Mouse (Mus musculus): ENCODE results near the gene Dhcr7. TPM values are rescaled to one million over a fixed set of nuclear protein-coding genes. Genes with fewer than 3 reads are reported as not detected.

The Dhcr7 gene
- polyA plus RNA-seq (2014; fragmentation: Illumina TruSeq; extraction: RNeasy Lipid Tissue Mini Kit (QIAGEN cat#74804); ENCODE audit: low read depth, low replicate concordance) = 6.6 TPM

DNA sequence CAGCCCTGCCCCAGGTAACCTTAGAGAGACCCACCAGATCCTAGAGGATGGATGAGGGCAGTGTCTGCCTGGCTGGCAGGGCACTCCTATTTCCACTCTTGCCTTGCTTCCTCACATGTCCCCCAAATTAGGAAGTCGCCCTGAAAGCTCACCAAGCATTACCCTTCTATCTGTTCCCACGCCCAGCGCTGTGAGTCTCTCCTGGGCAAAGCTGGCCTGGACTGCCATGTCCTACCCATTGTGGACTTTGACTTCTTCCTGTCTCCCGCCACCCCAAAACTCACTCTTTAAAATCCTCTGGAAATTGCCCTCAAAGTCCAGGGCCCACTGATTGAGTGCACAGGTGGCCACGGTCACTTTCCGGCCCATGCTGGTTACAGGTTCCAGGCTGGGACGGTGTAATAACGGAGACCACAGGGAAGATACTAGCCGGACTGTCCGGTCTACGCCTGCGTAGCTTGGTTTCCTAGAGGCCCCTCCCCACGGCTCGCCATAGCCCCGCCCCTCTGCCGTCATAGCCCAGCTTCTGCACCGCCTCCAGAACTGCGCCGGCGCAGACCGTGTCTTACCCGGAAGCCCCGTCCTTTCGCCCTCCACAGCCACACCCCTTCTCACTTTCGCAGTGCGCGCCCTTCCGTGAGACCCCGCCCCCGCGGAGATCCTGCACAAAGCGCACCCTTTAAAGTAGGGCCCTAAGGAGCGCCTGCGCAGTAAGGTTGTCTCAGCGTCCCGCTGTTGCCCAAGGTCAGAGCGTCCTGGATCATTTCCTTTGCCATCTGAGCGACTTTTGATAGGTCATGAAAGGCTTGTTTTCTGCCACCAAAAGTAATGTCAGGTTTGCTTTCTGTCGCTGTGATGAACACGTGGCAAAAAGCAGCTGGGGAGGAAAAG is at the start of gene Dhcr7, which contains the start of gene Nadsyn1:
Dhcr7 (plus strand) TSS at position 771 of the 891 bp plus-strand sequence.
Nadsyn1 (minus strand) TSS at position 475 of the 891 bp plus-strand sequence.

DNA sequence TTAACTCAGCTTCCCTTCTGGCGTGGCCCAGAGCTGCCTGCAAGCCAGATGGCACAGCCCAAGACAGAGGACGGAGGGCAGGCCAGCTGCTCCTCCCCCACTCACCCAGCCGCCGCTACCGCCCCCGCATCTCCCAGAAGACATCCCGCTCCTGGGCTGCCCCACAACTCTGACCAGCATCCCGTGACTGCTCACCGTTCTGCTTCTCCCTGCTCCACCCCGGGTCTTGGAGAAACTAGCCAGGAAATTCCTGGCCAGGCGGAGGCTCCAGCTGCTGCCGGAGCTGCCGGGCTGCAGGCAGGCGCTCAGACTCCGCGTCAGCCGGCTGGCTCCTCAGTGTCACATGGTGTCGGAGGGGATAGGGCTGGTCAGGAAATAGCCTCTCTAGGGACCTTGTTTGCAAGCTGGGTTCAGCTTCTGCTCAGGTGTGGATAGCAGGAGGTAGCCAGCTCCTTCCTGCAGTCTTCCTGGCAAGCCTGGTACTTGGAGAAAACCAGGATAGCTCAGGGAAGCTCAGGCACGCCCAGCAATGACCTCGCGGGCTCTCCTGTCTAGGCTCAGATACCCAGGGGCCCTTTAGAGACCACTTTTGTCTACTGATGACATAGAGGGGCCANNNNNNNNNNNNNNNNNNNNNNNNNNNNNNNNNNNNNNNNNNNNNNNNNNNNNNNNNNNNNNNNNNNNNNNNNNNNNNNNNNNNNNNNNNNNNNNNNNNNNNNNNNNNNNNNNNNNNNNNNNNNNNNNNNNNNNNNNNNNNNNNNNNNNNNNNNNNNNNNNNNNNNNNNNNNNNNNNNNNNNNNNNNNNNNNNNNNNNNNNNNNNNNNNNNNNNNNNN is 38.7 kb upstream of the Dhcr7 start, which contains the start of gene Mrgpre:
Mrgpre (minus strand) TSS at position 505 of the 834 bp plus-strand sequence.

DNA sequence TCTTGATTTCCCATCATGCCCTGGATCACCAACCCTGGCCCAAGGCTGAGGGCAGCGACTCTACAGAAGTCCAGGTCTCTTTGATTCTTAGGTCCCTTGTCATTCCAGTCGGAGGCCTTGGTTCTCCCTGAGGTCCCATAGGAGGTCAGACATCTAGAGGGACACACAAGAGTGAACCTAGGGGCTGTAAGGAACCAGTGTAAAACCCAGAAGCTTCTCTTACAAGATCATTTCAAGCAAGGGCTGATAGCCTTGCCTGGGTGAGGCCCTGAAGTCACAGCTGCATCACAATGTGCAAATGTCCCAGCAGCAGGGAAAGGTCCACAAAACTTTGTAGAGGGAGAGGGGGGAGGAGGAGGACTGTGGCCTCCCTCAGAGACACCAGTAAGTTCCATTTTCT is 43.6 kb downstream of the Dhcr7 start, which contains the start of gene Gm498:
Gm498 (plus strand) TSS at position 301 of the 400 bp plus-strand sequence.

Other genes starting within 250 kb of the Dhcr7 start
- gene Cars, start 223.1 kb upstream of the Dhcr7 start, polyA plus RNA-seq (2014; fragmentation: Illumina TruSeq; extraction: RNeasy Lipid Tissue Mini Kit (QIAGEN cat#74804); ENCODE audit: low read depth, low replicate concordance) = 17.6 TPM
- 0.47 TPM for gene Tnfrsf26, start 194.4 kb upstream of the Dhcr7 start, polyA plus RNA-seq (2014; fragmentation: Illumina TruSeq; extraction: RNeasy Lipid Tissue Mini Kit (QIAGEN cat#74804); ENCODE audit: low read depth, low replicate concordance)
- 3.0 TPM for gene Tnfrsf22, start 173.5 kb upstream of the Dhcr7 start, polyA plus RNA-seq (2014; fragmentation: Illumina TruSeq; extraction: RNeasy Lipid Tissue Mini Kit (QIAGEN cat#74804); ENCODE audit: low read depth, low replicate concordance)
- 2.6 TPM for gene Tnfrsf23, start 137.3 kb upstream of the Dhcr7 start, polyA plus RNA-seq (2014; fragmentation: Illumina TruSeq; extraction: RNeasy Lipid Tissue Mini Kit (QIAGEN cat#74804); ENCODE audit: low read depth, low replicate concordance)
- 12.6 TPM for gene Osbpl5, start 66.2 kb upstream of the Dhcr7 start, polyA plus RNA-seq (2014; fragmentation: Illumina TruSeq; extraction: RNeasy Lipid Tissue Mini Kit (QIAGEN cat#74804); ENCODE audit: low read depth, low replicate concordance)
- gene Mrgprg, start 56.2 kb upstream of the Dhcr7 start, polyA plus RNA-seq (2014; fragmentation: Illumina TruSeq; extraction: RNeasy Lipid Tissue Mini Kit (QIAGEN cat#74804); ENCODE audit: low read depth, low replicate concordance) = not detected
- gene Mrgpre, start 38.6 kb upstream of the Dhcr7 start, polyA plus RNA-seq (2014; fragmentation: Illumina TruSeq; extraction: RNeasy Lipid Tissue Mini Kit (QIAGEN cat#74804); ENCODE audit: low read depth, low replicate concordance) = 0.89 TPM
- 7.5 TPM for gene Nadsyn1, start 296 bp upstream of the Dhcr7 start, polyA plus RNA-seq (2014; fragmentation: Illumina TruSeq; extraction: RNeasy Lipid Tissue Mini Kit (QIAGEN cat#74804); ENCODE audit: low read depth, low replicate concordance)
- not detected for gene Gm498, start 43.7 kb downstream of the Dhcr7 start, polyA plus RNA-seq (2014; fragmentation: Illumina TruSeq; extraction: RNeasy Lipid Tissue Mini Kit (QIAGEN cat#74804); ENCODE audit: low read depth, low replicate concordance)
- 0.18 TPM for gene Shank2, start 178.8 kb downstream of the Dhcr7 start, polyA plus RNA-seq (2014; fragmentation: Illumina TruSeq; extraction: RNeasy Lipid Tissue Mini Kit (QIAGEN cat#74804); ENCODE audit: low read depth, low replicate concordance)